Mouse (Mus musculus) B cell, adult 62 days (primary cell): ENCODE results near the gene Olfr1158. TPM values are rescaled to one million over a fixed set of nuclear protein-coding genes. Genes with fewer than 3 reads are reported as not detected.

Experiments used
- total RNA-seq: library from RNA; stranded (reverse); gene quantifications from 4 replicates; pipeline ENCODE4 v1.2.4, GENCODE M21; 2023

Olfr1158 gene
- not detected in 4 replicates for total RNA-seq

GRCm38 (mm10) chr2:87989813-87990212, at the start of gene Olfr1158:
TSS of gene Olfr1158 (plus strand) at chr2:87990113.

GRCm38 (mm10) chr2:87945037-87945436, 44.9 kb upstream of the Olfr1158 start, which contains the start of gene Olfr1155:
TSS of gene Olfr1155 (minus strand) at chr2:87945137.

GRCm38 (mm10) chr2:87953000-87953399, 36.9 kb upstream of the Olfr1158 start, which contains the start of gene Olfr1156:
TSS of gene Olfr1156 (minus strand) at chr2:87953100.

DNA sequence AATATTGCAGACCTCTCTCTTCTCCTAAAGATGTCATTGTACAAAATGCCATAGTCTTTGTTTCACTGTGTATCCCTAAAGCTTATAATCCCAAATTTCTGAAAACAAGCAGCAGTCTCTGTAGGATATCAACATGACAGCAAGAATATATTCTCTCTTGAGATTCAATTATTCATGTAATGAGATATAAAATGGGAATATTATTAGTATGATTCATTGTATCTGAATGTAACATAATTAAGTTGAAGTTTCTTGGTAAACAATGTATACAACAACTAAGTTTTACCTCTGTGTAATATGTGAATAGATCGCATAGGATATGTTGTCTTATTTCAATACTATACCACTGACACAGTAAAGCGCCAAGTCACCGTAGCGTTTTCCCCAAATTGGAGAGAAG, 21.7 kb upstream of the Olfr1158 start, which contains the start of gene Olfr1157:
TSS of gene Olfr1157 (minus strand) at position 101 of the 400 bp plus-strand sequence.

GRCm38 (mm10) chr2:87974563-87974962, 15.3 kb upstream of the Olfr1158 start, which contains the start of gene Olfr74:
TSS of gene Olfr74 (minus strand) at chr2:87974663.

DNA sequence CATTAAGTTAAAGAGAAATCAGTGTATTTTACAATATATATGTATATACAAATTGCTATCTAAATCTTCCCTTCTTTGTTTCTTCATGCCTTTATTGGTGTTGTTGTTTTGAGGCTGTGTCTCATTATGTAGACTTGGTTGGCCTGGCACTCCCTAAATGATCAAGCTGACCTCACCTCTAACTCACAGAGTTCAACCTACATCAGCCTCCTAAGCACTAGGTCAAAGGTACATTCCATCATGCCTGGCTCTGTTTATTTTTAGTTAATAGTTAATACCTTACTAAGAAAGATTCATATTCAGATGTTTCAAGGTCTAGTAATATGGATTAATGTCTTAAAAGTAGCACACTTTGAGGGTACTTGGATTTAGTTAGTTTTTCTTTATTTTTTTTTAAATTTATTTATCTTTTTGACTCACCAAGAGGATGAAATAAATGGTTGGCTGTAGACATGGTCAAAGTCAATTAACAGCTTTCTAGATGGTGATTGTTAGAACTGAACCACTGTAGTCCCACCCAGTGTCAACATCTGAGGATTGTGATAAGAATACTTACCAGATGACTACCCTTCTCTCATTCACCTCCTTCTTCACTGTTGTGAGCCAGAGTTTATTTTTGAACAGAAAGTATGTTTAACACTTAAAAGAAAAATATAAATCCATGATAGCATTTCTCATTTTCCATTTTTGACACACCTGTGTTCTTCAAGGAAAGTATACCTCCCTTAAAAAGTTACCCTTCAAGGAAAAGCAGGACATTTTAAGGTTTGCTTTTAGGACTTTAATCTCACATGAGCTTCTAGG, 17.8 kb downstream of the Olfr1158 start, which contains the start of gene Olfr1160:
TSS of gene Olfr1160 (minus strand) at position 754 of the 804 bp plus-strand sequence.

GRCm38 (mm10) chr2:88022474-88022873, 32.6 kb downstream of the Olfr1158 start, which contains the start of gene Olfr1161:
TSS of gene Olfr1161 (plus strand) at chr2:88022774.

GRCm38 (mm10) chr2:88037599-88037998, 47.7 kb downstream of the Olfr1158 start, which contains the start of gene Olfr73:
TSS of gene Olfr73 (minus strand) at chr2:88037699.

Other genes starting within 250 kb of the Olfr1158 start
- gene Olfr1140, start 246.4 kb upstream of the Olfr1158 start, total RNA-seq: not detected in 4 replicates
- not detected in 4 replicates for gene Olfr1141, start 236.1 kb upstream of the Olfr1158 start, total RNA-seq
- not detected in 4 replicates for gene Olfr152, start 210.6 kb upstream of the Olfr1158 start, total RNA-seq
- not detected in 4 replicates for gene Olfr1143, start 189.5 kb upstream of the Olfr1158 start, total RNA-seq
- not detected in 4 replicates for gene Olfr1145, start 180.3 kb upstream of the Olfr1158 start, total RNA-seq
- not detected in 4 replicates for gene Olfr1148, start 159.6 kb upstream of the Olfr1158 start, total RNA-seq
- not detected in 4 replicates for gene Olfr1150-ps1, start 146.1 kb upstream of the Olfr1158 start, total RNA-seq
- not detected in 4 replicates for gene Olfr1151, start 134.3 kb upstream of the Olfr1158 start, total RNA-seq
- not detected in 4 replicates for gene Olfr1152, start 123.6 kb upstream of the Olfr1158 start, total RNA-seq
- not detected in 4 replicates for gene Olfr1153, start 95.2 kb upstream of the Olfr1158 start, total RNA-seq
- not detected in 4 replicates for gene Olfr1154, start 84.9 kb upstream of the Olfr1158 start, total RNA-seq
- not detected in 4 replicates for gene Olfr1155, start 45.0 kb upstream of the Olfr1158 start, total RNA-seq
- gene Olfr1156, start 37.0 kb upstream of the Olfr1158 start, total RNA-seq: not detected in 4 replicates
- not detected in 4 replicates for gene Olfr1157, start 21.8 kb upstream of the Olfr1158 start, total RNA-seq
- not detected in 4 replicates for gene Olfr74, start 15.4 kb upstream of the Olfr1158 start, total RNA-seq
- not detected in 4 replicates for gene Olfr1160, start 18.2 kb downstream of the Olfr1158 start, total RNA-seq
- gene Olfr1161, start 32.7 kb downstream of the Olfr1158 start, total RNA-seq: not detected in 4 replicates
- gene Olfr73, start 47.6 kb downstream of the Olfr1158 start, total RNA-seq: not detected in 4 replicates
- not detected in 4 replicates for gene Olfr1162, start 61.0 kb downstream of the Olfr1158 start, total RNA-seq
- gene Olfr1163, start 81.7 kb downstream of the Olfr1158 start, total RNA-seq: not detected in 4 replicates
- not detected in 4 replicates for gene Olfr1164, start 103.9 kb downstream of the Olfr1158 start, total RNA-seq
- not detected in 4 replicates for gene Olfr1166, start 138.2 kb downstream of the Olfr1158 start, total RNA-seq
- not detected in 4 replicates for gene Olfr1167, start 165.1 kb downstream of the Olfr1158 start, total RNA-seq
- gene Olfr1168, start 191.8 kb downstream of the Olfr1158 start, total RNA-seq: not detected in 4 replicates
- not detected in 4 replicates for gene Olfr1170, start 238.2 kb downstream of the Olfr1158 start, total RNA-seq